Mouse (Mus musculus) erythroblast, embryonic 14.5 days (primary cell): ENCODE measurements around the gene Ampd2. TPM values are rescaled to one million over a fixed set of nuclear protein-coding genes. Genes with fewer than 3 reads are reported as not detected.

Source experiments
- H3K27me3 ChIP-seq: 2 replicates; pipeline ENCODE4 v1.6.1; 2012; ENCODE audit warnings: inconsistent platforms; ENCODE audit not compliant: control insufficient read depth
- H3K36me3 ChIP-seq: 2 replicates; pipeline ENCODE4 v1.6.1; 2012; ENCODE audit warnings: mild to moderate bottlenecking, inconsistent platforms; ENCODE audit not compliant: control insufficient read depth
- H3K4me1 ChIP-seq: 2 replicates; pipeline ENCODE4 v1.6.1; 2012; ENCODE audit warnings: inconsistent platforms; ENCODE audit not compliant: control insufficient read depth
- H3K4me3 ChIP-seq: replicated peaks from 2 replicates; pipeline ENCODE3; 2012; ENCODE audit warnings: moderate library complexity, mild to moderate bottlenecking, inconsistent platforms
- H3K9me3 ChIP-seq: 2 replicates; pipeline ENCODE4 v1.6.1; 2012; ENCODE audit warnings: low read length, inconsistent platforms, mixed read lengths; ENCODE audit not compliant: control insufficient read depth
- GATA1 ChIP-seq: IDR thresholded peaks from 2 replicates; pipeline ENCODE4 v1.6.1; 2012; ENCODE audit warnings: low read length, inconsistent platforms, mixed read lengths
- TAL1 ChIP-seq: IDR thresholded peaks from 3 replicates; pipeline ENCODE4 v1.6.1; 2012; ENCODE audit warnings: low read length, inconsistent platforms, mixed read lengths
- polyA plus RNA-seq: library from polyadenylated mRNA; stranded (reverse); fragments of >175 nt; gene quantifications from 2 replicates; pipeline ENCODE4 v1.2.3, GENCODE M21; 2012

Ampd2 gene
- polyA plus RNA-seq, 1 experiment = 10.5 TPM

- TF ChIP-seq TAL1 (no peak), GATA1 (no peak)
- H3K4me1 ChIP-seq = peaks cover 74% of the 10 kb centered on the region
Observed at GRCm38 (mm10) chr3:108082251-108082875, 4.1 kb downstream of the Ampd2 start.

DNA sequence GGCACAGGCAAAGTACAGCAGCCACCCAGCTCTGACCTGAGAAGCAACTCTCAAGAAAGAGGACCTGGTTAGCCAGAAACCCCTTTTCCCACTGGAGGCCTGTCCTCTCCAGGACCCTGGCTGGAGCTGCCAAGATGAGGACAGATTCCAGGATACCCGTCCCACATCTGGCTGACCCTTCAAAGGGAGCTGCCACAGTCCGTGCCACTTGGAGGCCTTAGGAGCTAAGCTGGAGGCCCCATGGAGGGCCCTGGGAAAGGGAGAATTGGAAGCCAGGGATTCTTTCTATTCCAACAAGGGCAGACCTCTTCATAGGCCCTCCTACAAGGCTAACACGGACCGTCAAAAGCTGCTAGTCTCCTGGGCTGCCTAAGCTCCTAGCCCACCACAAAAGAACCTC, 4.8 kb downstream of the Ampd2 start:
- Histone ChIP-seq H3K4me1 (peaks cover 67% of the 10 kb centered on the region), H3K36me3 (peaks cover 82% of the 10 kb centered on the region), H3K9me3 (no peaks in the 10 kb centered on the region), H3K4me3 (no peak overlapping the region), H3K27me3 (no peaks in the 10 kb centered on the region)
- no peak for TF ChIP-seq TAL1
- TF ChIP-seq GATA1 = no peak

More at GRCm38 (mm10) chr3:108082251-108082875, 4.1 kb downstream of the Ampd2 start:
- H3K9me3 ChIP-seq = no peaks in the 10 kb centered on the region
- H3K4me3 ChIP-seq = no peak overlapping the region
- peaks cover 75% of the 10 kb centered on the region for H3K36me3 ChIP-seq
- no peaks in the 10 kb centered on the region for H3K27me3 ChIP-seq

DNA sequence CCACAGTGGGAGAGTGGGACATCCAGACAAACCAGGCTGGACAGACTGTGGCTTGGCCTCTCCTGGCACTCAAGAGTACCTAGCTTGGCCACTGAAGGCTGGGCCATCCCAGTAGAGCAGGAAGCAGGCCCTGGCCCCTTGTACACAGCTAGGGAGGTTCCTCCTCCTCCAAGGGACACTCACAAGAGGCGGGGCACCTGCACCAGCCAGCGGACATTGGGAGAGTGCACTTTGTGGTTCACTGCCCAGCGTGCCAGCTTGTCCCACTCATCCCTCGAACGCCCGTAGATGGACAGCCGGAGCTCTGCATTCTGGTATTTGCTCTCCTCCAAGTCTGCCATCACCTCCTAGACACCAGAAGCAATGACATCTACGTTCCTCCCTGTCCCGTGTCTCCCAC, 9.6 kb downstream of the Ampd2 start:
- peaks cover 97% of the 10 kb centered on the region for H3K36me3 ChIP-seq
- TF ChIP-seq TAL1 (no peak), GATA1 (no peak)
- no peaks in the 10 kb centered on the region for H3K9me3 ChIP-seq
- H3K27me3 ChIP-seq = no peaks in the 10 kb centered on the region
- peaks cover 29% of the 10 kb centered on the region for H3K4me1 ChIP-seq
- H3K4me3 ChIP-seq = no peak overlapping the region

DNA sequence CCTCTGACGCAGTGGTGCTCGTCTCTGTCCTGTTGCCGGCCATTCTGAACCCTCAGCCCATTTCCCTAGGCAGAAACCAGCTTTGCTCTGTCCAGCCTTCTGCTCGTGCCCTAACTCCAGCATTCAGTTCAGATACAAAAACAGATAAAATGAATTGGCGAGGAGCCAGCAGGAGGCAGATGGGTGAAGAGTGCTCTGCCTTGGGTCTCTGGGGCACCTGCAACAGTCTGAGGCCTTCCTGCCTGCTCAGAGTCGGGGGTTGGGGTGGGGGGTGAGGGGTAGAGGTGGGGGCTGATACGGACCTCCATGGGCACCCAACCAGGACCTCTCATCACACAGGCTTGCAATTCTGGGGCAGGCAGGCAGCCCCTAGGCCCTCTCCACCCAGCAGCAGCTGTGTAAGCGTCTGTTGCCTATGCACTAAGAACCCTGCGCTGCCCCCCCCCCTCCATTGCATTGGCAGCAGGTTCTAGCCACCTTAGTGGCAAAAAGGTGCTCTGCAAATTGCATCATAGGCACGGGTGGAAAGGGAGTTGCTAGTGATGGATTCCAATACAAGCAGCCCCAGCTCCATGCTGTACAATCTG, 13.4 kb downstream of the Ampd2 start:
- Histone ChIP-seq H3K9me3 (no peaks in the 10 kb centered on the region), H3K36me3 (peaks cover 73% of the 10 kb centered on the region), H3K27me3 (no peaks in the 10 kb centered on the region), H3K4me3 (no peak overlapping the region), H3K4me1 (peaks cover 32% of the 10 kb centered on the region)
- TF ChIP-seq GATA1 (no peak), TAL1 (no peak)

- H3K27me3 ChIP-seq = no peaks in the 10 kb centered on the region
- no peak overlapping the region for H3K4me3 ChIP-seq
- peaks cover 48% of the 10 kb centered on the region for H3K36me3 ChIP-seq
- H3K9me3 ChIP-seq = no peaks in the 10 kb centered on the region
- no peak for TF ChIP-seq GATA1
- no peak for TF ChIP-seq TAL1
- H3K4me1 ChIP-seq = peaks cover 32% of the 10 kb centered on the region
Observed at GRCm38 (mm10) chr3:108070295-108071293, 15.9 kb downstream of the Ampd2 start.

DNA sequence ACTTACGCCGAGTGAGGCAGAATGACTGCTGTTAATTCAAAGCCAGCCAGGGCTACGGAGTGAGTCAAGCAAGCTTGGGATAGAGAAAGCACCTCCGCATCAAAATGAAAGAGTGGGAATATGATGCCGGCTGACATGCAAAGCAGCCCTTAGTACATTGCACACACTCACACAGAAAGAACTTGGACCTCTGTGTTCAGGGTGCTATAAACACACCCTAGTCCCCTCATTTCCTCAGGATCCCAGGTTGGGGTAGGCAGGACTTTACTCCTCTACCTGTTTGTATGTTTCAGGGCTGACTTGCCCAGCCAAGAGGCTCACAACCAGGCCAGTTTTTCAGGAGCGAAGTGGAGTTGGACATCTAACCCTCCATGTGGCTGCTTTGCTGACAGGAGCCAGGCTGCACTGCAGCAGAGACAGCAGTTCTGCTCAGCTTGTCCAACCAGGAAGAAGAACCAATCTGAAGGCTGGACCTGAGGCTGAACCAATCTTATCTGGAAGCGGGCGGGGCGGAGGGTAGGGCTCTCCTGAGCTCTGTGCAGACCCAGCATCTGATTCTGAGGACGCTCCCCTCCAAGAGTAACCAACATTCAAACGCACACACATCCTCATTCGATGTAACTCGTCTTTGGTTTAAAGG, 17.1 kb downstream of the Ampd2 start:
- peaks cover 30% of the 10 kb centered on the region for H3K4me1 ChIP-seq
- no peak overlapping the region for H3K4me3 ChIP-seq
- peaks cover 36% of the 10 kb centered on the region for H3K36me3 ChIP-seq
- H3K9me3 ChIP-seq = no peaks in the 10 kb centered on the region
- TF ChIP-seq GATA1 = no peak
- TF ChIP-seq TAL1 = no peak
- H3K27me3 ChIP-seq = no peaks in the 10 kb centered on the region

GRCm38 (mm10) chr3:108068826-108069225, 17.6 kb downstream of the Ampd2 start:
- H3K4me3 ChIP-seq = no peak overlapping the region
- H3K27me3 ChIP-seq = no peaks in the 10 kb centered on the region
- no peaks in the 10 kb centered on the region for H3K9me3 ChIP-seq
- peaks cover 26% of the 10 kb centered on the region for H3K4me1 ChIP-seq
- H3K36me3 ChIP-seq = peaks cover 31% of the 10 kb centered on the region
- TF ChIP-seq TAL1 = no peak
- no peak for TF ChIP-seq GATA1

GRCm38 (mm10) chr3:108067370-108067934, 19.0 kb downstream of the Ampd2 start:
- Histone ChIP-seq H3K27me3 (no peaks in the 10 kb centered on the region), H3K36me3 (peaks cover 17% of the 10 kb centered on the region), H3K4me1 (peaks cover 22% of the 10 kb centered on the region), H3K4me3 (no peak overlapping the region), H3K9me3 (no peaks in the 10 kb centered on the region)
- no peak for TF ChIP-seq GATA1
- no peak for TF ChIP-seq TAL1
